Mouse (Mus musculus) MEL (cell line): ENCODE measurements around the gene Clec4e. TPM values are rescaled to one million over a fixed set of nuclear protein-coding genes. Genes with fewer than 3 reads are reported as not detected.
A peak's percentile ranks its signal among the peaks of the same experiment; 100 is the strongest.

Source experiments
- DNase-seq: peaks from one replicate; pipeline ENCODE4 v3.0.0; 2011; ENCODE audit warnings: low read depth, low spot score
- H3K27ac ChIP-seq: 2 replicates; pipeline ENCODE4 v1.5.1; 2012; ENCODE audit warnings: low read depth, mild to moderate bottlenecking, control low read depth, low read length, moderate library complexity; ENCODE audit not compliant: control insufficient read depth
- H3K27me3 ChIP-seq, 2 experiments: fragments of 150-350 bp in 1 of 2; sonication (generic) in 1 of 2; 2 replicates each; pipeline ENCODE4 v1.6.1; 2012; ENCODE audit warnings: low read length in 2 of 2, mild to moderate bottlenecking in 2 of 2, improper control_type of control experiment in 1 of 2, moderate library complexity in 1 of 2; ENCODE audit not compliant: insufficient read depth in 2 of 2, control insufficient read depth in 1 of 2
- H3K36me3 ChIP-seq, 2 experiments: 2 replicates each; pipeline ENCODE4 v1.6.1; 2012 to 2014; ENCODE audit warnings: low read length in 2 of 2, improper control_type of control experiment in 1 of 2, inconsistent platforms in 1 of 2, mild to moderate bottlenecking in 1 of 2; ENCODE audit not compliant: insufficient read depth in 2 of 2, control insufficient read depth in 1 of 2
- H3K4me1 ChIP-seq, 2 experiments: fragments of 150-350 bp in 1 of 2; sonication (generic) in 1 of 2; 2 replicates each; pipeline ENCODE4 v1.6.1; 2012; ENCODE audit warnings: low read length in 2 of 2, improper control_type of control experiment in 1 of 2, mild to moderate bottlenecking in 1 of 2; ENCODE audit not compliant: insufficient read depth in 2 of 2, control insufficient read depth in 1 of 2
- H3K4me3 ChIP-seq, 2 experiments: fragments of 150-350 bp in 1 of 2; sonication (generic) in 1 of 2; 2 replicates each; pipeline ENCODE4 v1.5.1; 2012; ENCODE audit warnings: low read depth in 2 of 2, low read length in 2 of 2, mild to moderate bottlenecking in 2 of 2, moderate library complexity in 2 of 2, control low read depth in 1 of 2, improper control_type of control experiment in 1 of 2; ENCODE audit not compliant: control insufficient read depth in 1 of 2, insufficient read depth in 1 of 2
- H3K79me2 ChIP-seq: 2 replicates; pipeline ENCODE4 v1.6.1; 2012; ENCODE audit warnings: mild to moderate bottlenecking, low read length, moderate library complexity; ENCODE audit not compliant: control insufficient read depth, poor library complexity, insufficient read depth
- H3K9ac ChIP-seq: 2 replicates; pipeline ENCODE4 v1.6.1; 2012; ENCODE audit warnings: low read depth, mild to moderate bottlenecking, control low read depth, low read length, moderate library complexity; ENCODE audit not compliant: control insufficient read depth, poor library complexity, severe bottlenecking
- H3K9me3 ChIP-seq: fragments of 150-350 bp; sonication (generic); replicated peaks from 2 replicates; pipeline ENCODE4 v1.6.1; 2012; ENCODE audit warnings: mild to moderate bottlenecking, low read length, improper control_type of control experiment, moderate library complexity; ENCODE audit not compliant: insufficient read depth
- BHLHE40 ChIP-seq: IDR thresholded peaks from 2 replicates; pipeline ENCODE4 v1.6.1; 2012; ENCODE audit warnings: low read depth, mild to moderate bottlenecking, inconsistent platforms, low read length, improper control_type of control experiment, borderline replicate concordance
- CHD1 ChIP-seq: IDR thresholded peaks from 2 replicates; pipeline ENCODE4 v1.6.1; 2012; ENCODE audit warnings: low read depth, mild to moderate bottlenecking, inconsistent platforms, low read length, improper control_type of control experiment
- CTCF ChIP-seq, 3 experiments: IDR thresholded peaks in 2 of 3; conservative IDR thresholded peaks in 1 of 3; 2 replicates each; pipeline ENCODE4 v1.5.1; 2011 to 2012; ENCODE audit warnings: low read length in 3 of 3, low read depth in 2 of 3, mild to moderate bottlenecking in 2 of 3, improper control_type of control experiment in 1 of 3, inconsistent platforms in 1 of 3, mixed read lengths in 1 of 3, moderate library complexity in 1 of 3; ENCODE audit not compliant: control insufficient read depth in 1 of 3, insufficient read depth in 1 of 3, poor library complexity in 1 of 3, severe bottlenecking in 1 of 3
- E2F4 ChIP-seq: IDR thresholded peaks from 2 replicates; pipeline ENCODE4 v1.6.1; 2011; ENCODE audit warnings: low read depth, low read length, improper control_type of control experiment, borderline replicate concordance
- EP300 ChIP-seq, 2 experiments: IDR thresholded peaks; 2 replicates each; pipeline ENCODE4 v1.6.1; 2011; ENCODE audit warnings: improper control_type of control experiment in 2 of 2, low read length in 2 of 2, low read depth in 1 of 2, mild to moderate bottlenecking in 1 of 2
- ETS1 ChIP-seq: IDR thresholded peaks from 2 replicates; pipeline ENCODE4 v1.6.1; 2012; ENCODE audit warnings: low read depth, mild to moderate bottlenecking, inconsistent platforms, low read length, improper control_type of control experiment, moderate library complexity
- GABPA ChIP-seq: IDR thresholded peaks from 2 replicates; pipeline ENCODE4 v1.6.1; 2012; ENCODE audit warnings: low read depth, mild to moderate bottlenecking, inconsistent platforms, low read length, improper control_type of control experiment, moderate library complexity
- GATA1 ChIP-seq: IDR thresholded peaks from 2 replicates; pipeline ENCODE4 v1.6.1; 2011; ENCODE audit warnings: low read depth, low read length, improper control_type of control experiment
- JUND ChIP-seq: IDR thresholded peaks from 2 replicates; pipeline ENCODE4 v1.6.1; 2011; ENCODE audit warnings: low read depth, mild to moderate bottlenecking, improper control_type of control experiment, low read length
- MAFK ChIP-seq: IDR thresholded peaks from 2 replicates; pipeline ENCODE4 v1.6.1; 2011; ENCODE audit warnings: low read depth, mild to moderate bottlenecking, low read length, improper control_type of control experiment, borderline replicate concordance
- MAX ChIP-seq: IDR thresholded peaks from 2 replicates; pipeline ENCODE4 v1.6.1; 2011; ENCODE audit warnings: low read length, improper control_type of control experiment
- MEF2A ChIP-seq: IDR thresholded peaks from 2 replicates; pipeline ENCODE4 v1.6.1; 2014; ENCODE audit warnings: low read depth, mild to moderate bottlenecking, inconsistent platforms, low read length, improper control_type of control experiment; ENCODE audit not compliant: poor library complexity, insufficient replicate concordance, severe bottlenecking; ENCODE audit errors: extremely low read depth
- MXI1 ChIP-seq: IDR thresholded peaks from 2 replicates; pipeline ENCODE4 v1.6.1; 2011; ENCODE audit warnings: mild to moderate bottlenecking, low read depth, low read length, improper control_type of control experiment
- MYC ChIP-seq: IDR thresholded peaks from 2 replicates; pipeline ENCODE4 v1.6.1; 2011; ENCODE audit warnings: low read depth, mild to moderate bottlenecking, low read length, improper control_type of control experiment, moderate library complexity
- NELFE ChIP-seq: IDR thresholded peaks from 2 replicates; pipeline ENCODE4 v1.6.1; 2011; ENCODE audit warnings: low read depth, low read length, improper control_type of control experiment
- NRF1 ChIP-seq: IDR thresholded peaks from 2 replicates; pipeline ENCODE4 v1.6.1; 2014; ENCODE audit warnings: low read depth, mild to moderate bottlenecking, inconsistent platforms, low read length, improper control_type of control experiment, moderate library complexity; ENCODE audit not compliant: poor library complexity, insufficient read depth, severe bottlenecking
- POLR2AphosphoS2 ChIP-seq: IDR thresholded peaks from 2 replicates; pipeline ENCODE4 v1.6.1; 2011; ENCODE audit warnings: low read length, improper control_type of control experiment
- POLR2AphosphoS5 ChIP-seq: IDR thresholded peaks from 2 replicates; pipeline ENCODE4 v1.6.1; 2012; ENCODE audit warnings: low read depth, borderline replicate concordance, mild to moderate bottlenecking, inconsistent platforms, low read length, moderate library complexity, mixed read lengths
- RAD21 ChIP-seq: IDR thresholded peaks from 2 replicates; pipeline ENCODE4 v1.6.1; 2011; ENCODE audit warnings: mild to moderate bottlenecking, low read depth, low read length, improper control_type of control experiment
- RCOR1 ChIP-seq: IDR thresholded peaks from 2 replicates; pipeline ENCODE4 v1.6.1; 2012; ENCODE audit warnings: low read depth, mild to moderate bottlenecking, inconsistent platforms, low read length, improper control_type of control experiment
- SMC3 ChIP-seq: IDR thresholded peaks from 2 replicates; pipeline ENCODE4 v1.6.1; 2011; ENCODE audit warnings: low read depth, low read length, improper control_type of control experiment
- TAL1 ChIP-seq: IDR thresholded peaks from 2 replicates; pipeline ENCODE4 v1.6.1; 2012; ENCODE audit warnings: mild to moderate bottlenecking, inconsistent platforms, low read length, moderate library complexity, mixed read lengths
- TBP ChIP-seq: IDR thresholded peaks from 2 replicates; pipeline ENCODE4 v1.8.0; 2011; ENCODE audit warnings: low read depth, low read length, improper control_type of control experiment
- TCF12 ChIP-seq: IDR thresholded peaks from 2 replicates; pipeline ENCODE4 v1.6.1; 2014; ENCODE audit warnings: low read depth, mild to moderate bottlenecking, inconsistent platforms, low read length, improper control_type of control experiment, moderate library complexity
- USF1 ChIP-seq: IDR thresholded peaks from 2 replicates; pipeline ENCODE4 v1.6.1; 2014; ENCODE audit warnings: low read depth, mild to moderate bottlenecking, inconsistent platforms, low read length, improper control_type of control experiment, moderate library complexity
- USF2 ChIP-seq, 2 experiments: IDR thresholded peaks; 2 replicates each; pipeline ENCODE4 v1.6.1; 2011 to 2012; ENCODE audit warnings: improper control_type of control experiment in 2 of 2, low read length in 2 of 2, borderline replicate concordance in 1 of 2, inconsistent platforms in 1 of 2, low read depth in 1 of 2, mild to moderate bottlenecking in 1 of 2; ENCODE audit not compliant: insufficient read depth in 1 of 2
- ZC3H11A ChIP-seq: IDR thresholded peaks from 2 replicates; pipeline ENCODE4 v1.6.1; 2012; ENCODE audit warnings: low read depth, mild to moderate bottlenecking, inconsistent platforms, low read length, improper control_type of control experiment
- ZKSCAN1 ChIP-seq: IDR thresholded peaks from 2 replicates; pipeline ENCODE4 v1.6.1; 2012; ENCODE audit warnings: low read depth, mild to moderate bottlenecking, inconsistent platforms, low read length, improper control_type of control experiment, moderate library complexity
- ZNF384 ChIP-seq: IDR thresholded peaks from 2 replicates; pipeline ENCODE4 v1.6.1; 2012; ENCODE audit warnings: low read depth, mild to moderate bottlenecking, inconsistent platforms, low read length, improper control_type of control experiment
- polyA plus RNA-seq, 2 experiments: library from polyadenylated mRNA; stranded (reverse) in 1 of 2; unstranded in 1 of 2; fragments of >175 nt in 1 of 2; fragments of >200 nt in 1 of 2; gene quantifications; 2 replicates each; pipeline versions ENCODE4 v1.2.1 to v1.2.4; 2012; ENCODE audit warnings: low replicate concordance in 2 of 2, low read depth in 1 of 2; ENCODE audit not compliant: insufficient read length in 2 of 2, insufficient read depth in 1 of 2, missing spikeins in 1 of 2
- total RNA-seq: library from RNA; depleted of rRNA; stranded (reverse); fragments of 300-350 nt; gene quantifications from 2 replicates; pipeline ENCODE4 v1.2.3, GENCODE M21; 2012

Gene Clec4e
- total and polyA plus RNA-seq, 3 experiments: 0.23 to 0.40 TPM; not detected in 1

GRCm38 (mm10) chr6:123279443-123279842, 10.2 kb downstream of the Clec4e start:
- Histone ChIP-seq H3K27me3 (no peaks in the 10 kb centered on the region), H3K4me3 (no peak overlapping the region), H3K4me1 (no peaks in the 10 kb centered on the region), H3K36me3 (no peaks in the 10 kb centered on the region)
- TF ChIP-seq USF2 (IDR thresholded peaks at IDR 0.05; ENCODE audit: borderline replicate concordance in 1 of 2, insufficient read depth in 1 of 2, low read depth in 1 of 2, low read length in 2 of 2) (no peak), RCOR1 (no peak), USF1 (no peak), CHD1 (no peak), NRF1 (no peak), SMC3 (no peak), NELFE (no peak), ZC3H11A (no peak), MXI1 (no peak), GABPA (no peak), JUND (no peak), EP300 (IDR thresholded peaks at IDR 0.05; ENCODE audit: low read depth in 1 of 2, low read length in 2 of 2) (no peak), BHLHE40 (no peak)
- TF ChIP-seq, all 39 proteins: peak for 0
- Histone ChIP-seq H3K27ac (no peak overlapping the region), H3K9ac (no peak overlapping the region), H3K9me3 (no peaks in the 10 kb centered on the region), H3K79me2 (no peaks in the 10 kb centered on the region)
- DNase-seq: no peak

GRCm38 (mm10) chr6:123266945-123267344, 22.7 kb downstream of the Clec4e start:
- no peaks in the 10 kb centered on the region for H3K9me3 ChIP-seq
- H3K4me3 ChIP-seq: no peak overlapping the region; a peak in 1 of 4 replicates
- peak; percentile 83 for DNase-seq
- H3K9ac ChIP-seq: 0 out of 2 replicates have a peak overlapping the region, but pooled peaks have one; percentile 12
- H3K79me2 ChIP-seq: no peaks in the 10 kb centered on the region
- H3K4me1 ChIP-seq: peaks cover 21% of the 10 kb centered on the region in 2 experiments
- H3K27ac ChIP-seq: peak overlapping the region; percentile 64
- H3K36me3 ChIP-seq: peaks cover 0 to 35% of the 10 kb centered on the region in 2 experiments; a peak in 2 of 4 replicates
- no peaks in the 10 kb centered on the region for H3K27me3 ChIP-seq
- TF ChIP-seq MEF2A (no peak), EP300 (IDR thresholded peaks at IDR 0.05; ENCODE audit: low read depth in 1 of 2, low read length in 2 of 2) (peak; percentile 55 to 89), MXI1 (0 out of 2 replicates have a peak, but pooled peaks have one; percentile 45), GABPA (peak; percentile 55; the same call in 1 of the 2 replicates), GATA1 (peak; percentile 84), RAD21 (no peak), TCF12 (peak; percentile 45; the same call in 1 of the 2 replicates), TAL1 (no peak; the same call in 1 of the 2 replicates), ZKSCAN1 (no peak), JUND (no peak), USF1 (no peak), E2F4 (no peak), TBP (peak; percentile 69), POLR2AphosphoS2 (no peak), USF2 (IDR thresholded peaks at IDR 0.05; ENCODE audit: borderline replicate concordance in 1 of 2, insufficient read depth in 1 of 2, low read depth in 1 of 2, low read length in 2 of 2) (no peak), ZNF384 (no peak), MYC (peak; percentile 66; the same call in 1 of the 2 replicates), POLR2AphosphoS5 (no peak), NELFE (no peak; the same call in 1 of the 2 replicates), CTCF (IDR thresholded peaks at IDR 0.05 in 2 of 3, conservative IDR thresholded peaks at IDR 0.05 in 1 of 3; ENCODE audit: control insufficient read depth in 1 of 3, insufficient read depth in 1 of 3, low read depth in 2 of 3, low read length in 3 of 3, poor library complexity in 1 of 3, severe bottlenecking in 1 of 3) (no peak), ETS1 (peak; percentile 77), ZC3H11A (no peak), BHLHE40 (peak; percentile 67; the same call in 1 of the 2 replicates), MAFK (no peak), MAX (0 out of 2 replicates have a peak, but pooled peaks have one; percentile 15)
